Mouse (Mus musculus): ENCODE results near the gene Zbtb18.
"Not testable (repeated sequence)": the region's sequence is repeated elsewhere in the genome, so short reads cannot be mapped to it uniquely, and the experiment has no call there.

Gene Zbtb18

GRCm38 (mm10) chr1:177447086-177447485, 4.9 kb downstream of the Zbtb18 start:
- no peak for DNase-seq (ENCODE audit: low read depth, low spot score)

- DNase-seq (ENCODE audit: low read depth, low spot score) = no peak
Measured at GRCm38 (mm10) chr1:177447541-177448111, 5.5 kb downstream of the Zbtb18 start.

GRCm38 (mm10) chr1:177448121-177448561, 6.0 kb downstream of the Zbtb18 start:
- DNase-seq (ENCODE audit: low read depth, low spot score) = no peak

DNA sequence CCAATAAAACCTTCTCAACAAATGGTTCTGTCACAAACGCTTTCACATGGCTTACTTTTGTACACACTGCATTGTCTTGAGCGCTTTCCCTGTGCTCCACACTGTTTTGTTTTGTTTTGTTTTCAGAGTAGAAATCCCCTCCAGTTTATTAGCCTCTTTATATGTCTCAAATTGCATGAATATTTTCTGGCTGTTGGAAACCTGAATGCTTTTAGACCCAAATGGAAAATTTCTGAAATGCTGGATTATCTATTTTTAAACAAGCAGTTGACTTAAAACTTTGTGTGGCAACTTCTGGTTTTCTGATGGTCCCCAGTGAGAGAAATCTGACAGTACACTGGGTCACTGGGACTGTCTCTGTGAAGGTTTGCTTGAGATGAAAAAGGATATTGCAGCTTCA, 6.8 kb downstream of the Zbtb18 start:
- no peak for DNase-seq (ENCODE audit: low read depth, low spot score)

DNA sequence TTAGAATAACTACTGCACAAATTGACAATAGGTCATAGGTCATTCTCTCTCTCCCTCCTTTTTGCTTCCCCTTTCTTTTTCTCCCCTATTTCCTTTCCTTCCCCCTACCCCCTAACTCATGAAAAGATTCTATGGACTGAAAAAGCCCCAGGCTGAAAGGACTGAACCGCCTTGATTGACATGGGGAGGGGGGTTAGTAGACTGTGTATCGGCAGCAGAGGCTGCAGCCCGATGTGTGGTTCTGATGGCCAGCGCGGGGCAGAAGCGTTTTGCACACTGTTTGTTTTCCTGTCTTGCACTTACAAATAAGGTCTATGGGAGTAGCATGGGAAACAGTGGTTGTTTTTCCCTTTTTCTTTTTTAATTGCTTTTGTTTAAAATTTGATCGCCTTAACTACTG, 7.7 kb downstream of the Zbtb18 start:
- not testable (repeated sequence) for DNase-seq (ENCODE audit: low read depth, low spot score)

DNA sequence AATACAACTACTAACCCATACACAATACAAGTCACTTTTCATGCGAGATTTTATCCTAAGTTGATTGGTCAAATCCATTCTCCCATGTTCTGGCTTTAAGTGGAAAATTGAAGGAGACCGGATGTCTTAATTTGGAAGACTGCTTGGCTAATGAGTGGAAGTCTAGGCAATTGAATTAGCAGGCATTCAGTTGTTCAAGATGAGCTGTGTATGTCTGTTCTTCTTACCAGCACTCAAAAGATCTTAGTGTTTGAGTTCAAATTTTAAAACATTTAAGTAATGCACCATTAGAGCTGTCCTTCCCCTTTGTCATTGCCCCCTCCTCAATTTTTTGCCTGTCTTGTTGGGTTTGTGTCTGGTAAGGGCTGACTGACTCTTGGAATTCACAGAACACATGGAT, 8.9 kb downstream of the Zbtb18 start:
- DNase-seq (ENCODE audit: low read depth, low spot score) = no peak

GRCm38 (mm10) chr1:177451991-177452431, 9.9 kb downstream of the Zbtb18 start:
- DNase-seq (ENCODE audit: low read depth, low spot score) = no peak

DNA sequence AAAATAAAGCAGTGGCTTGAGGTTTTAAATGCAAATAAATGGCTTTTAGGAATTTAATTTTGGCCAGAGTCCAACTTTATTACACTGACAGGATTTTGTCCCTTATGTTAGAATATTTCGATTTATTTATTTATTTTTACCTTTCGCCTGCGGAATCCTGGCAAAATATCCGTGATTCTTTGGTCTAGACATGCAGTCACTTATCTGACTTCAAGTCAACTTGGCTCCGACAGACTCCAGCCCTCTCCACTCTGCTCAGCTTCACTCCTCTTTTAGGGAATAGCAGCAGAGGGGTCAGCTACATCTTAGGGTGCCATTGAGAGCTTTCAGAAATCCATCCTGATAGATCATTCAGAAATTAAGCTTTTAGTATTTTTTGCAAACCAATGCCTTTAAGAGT, 10.8 kb downstream of the Zbtb18 start:
- no peak for DNase-seq (ENCODE audit: low read depth, low spot score)

- no peak for DNase-seq (ENCODE audit: low read depth, low spot score)
Measured at GRCm38 (mm10) chr1:177453806-177454205, 11.7 kb downstream of the Zbtb18 start.

DNA sequence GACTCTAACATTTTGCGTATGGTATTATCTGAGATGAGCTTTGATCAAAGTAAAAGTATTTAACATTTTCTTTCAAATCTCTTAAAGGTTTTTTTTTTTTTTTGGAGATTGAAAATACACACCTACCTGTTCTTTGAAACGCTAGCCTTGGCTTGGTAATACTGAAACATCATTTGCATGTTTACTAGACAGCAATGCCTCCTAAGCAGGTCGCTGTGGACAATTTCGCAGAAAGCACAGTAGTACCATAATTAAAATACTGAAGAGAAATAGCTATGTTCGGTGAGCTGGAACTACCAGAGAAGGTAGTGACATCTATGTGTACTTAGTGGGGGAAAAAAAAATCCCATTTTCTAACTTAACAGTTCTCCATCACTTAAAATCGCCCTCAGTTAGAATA, 12.3 kb downstream of the Zbtb18 start:
- DNase-seq (ENCODE audit: low read depth, low spot score) = no peak

DNA sequence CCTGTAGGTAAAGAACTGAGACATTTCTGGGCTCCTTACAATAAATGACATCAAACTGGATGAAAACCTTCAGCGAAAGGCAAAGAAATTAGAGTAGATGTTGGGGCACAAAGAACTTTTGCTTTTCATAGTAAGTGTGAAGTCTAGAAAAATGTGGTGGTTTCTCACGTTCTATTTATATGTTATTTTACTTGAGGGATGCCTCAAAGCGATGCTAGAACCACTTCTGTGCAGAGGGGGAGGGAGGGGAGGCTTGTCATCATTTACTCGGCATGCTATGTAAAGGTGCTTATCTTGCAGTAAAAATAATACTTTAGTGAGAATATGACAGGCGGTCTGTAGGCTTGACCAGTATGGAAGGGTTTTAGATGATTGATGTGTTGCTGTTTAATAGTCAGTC, 13.3 kb downstream of the Zbtb18 start:
- no peak for DNase-seq (ENCODE audit: low read depth, low spot score)

DNA sequence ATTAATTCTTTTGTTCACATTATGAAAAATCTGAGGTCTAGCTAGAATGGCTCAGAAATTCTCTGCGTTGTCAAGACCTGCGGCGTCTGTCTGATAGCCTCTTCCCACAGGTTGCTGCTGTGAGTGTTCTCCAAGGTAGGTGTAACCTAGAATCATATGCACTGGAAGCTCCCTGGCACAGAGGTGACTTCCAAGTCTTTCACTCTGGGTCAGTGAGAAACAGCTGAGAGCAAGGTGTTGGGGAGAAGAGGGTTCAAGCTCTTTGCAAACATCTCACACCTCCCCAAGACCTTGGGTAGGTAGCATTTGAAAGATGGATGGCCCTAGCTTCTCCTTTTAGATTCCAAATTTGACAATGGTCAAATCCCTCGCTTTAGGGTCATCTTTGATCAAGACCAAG, 14.1 kb downstream of the Zbtb18 start:
- DNase-seq (ENCODE audit: low read depth, low spot score) = no peak

DNA sequence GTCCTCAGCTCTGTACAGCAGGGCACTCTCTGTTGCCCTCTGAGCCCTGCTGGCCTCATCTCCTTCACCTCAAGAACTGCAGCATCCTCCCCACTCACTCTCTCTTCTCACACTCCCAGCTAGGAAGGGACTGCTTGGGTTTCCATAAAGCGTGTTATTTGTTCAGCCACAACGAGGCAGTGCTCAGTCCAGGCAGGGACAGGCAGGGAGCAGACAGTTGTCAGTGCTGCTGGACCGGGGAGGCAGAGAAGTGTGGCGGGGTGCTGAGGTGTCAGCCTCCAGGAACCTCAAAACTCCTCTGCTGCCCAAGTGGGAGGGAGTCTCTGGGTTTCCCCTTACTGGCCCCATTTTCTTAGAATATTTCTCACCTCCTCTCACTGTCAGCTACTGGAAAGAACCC, 14.6 kb downstream of the Zbtb18 start:
- no peak for DNase-seq (ENCODE audit: low read depth, low spot score)

DNA sequence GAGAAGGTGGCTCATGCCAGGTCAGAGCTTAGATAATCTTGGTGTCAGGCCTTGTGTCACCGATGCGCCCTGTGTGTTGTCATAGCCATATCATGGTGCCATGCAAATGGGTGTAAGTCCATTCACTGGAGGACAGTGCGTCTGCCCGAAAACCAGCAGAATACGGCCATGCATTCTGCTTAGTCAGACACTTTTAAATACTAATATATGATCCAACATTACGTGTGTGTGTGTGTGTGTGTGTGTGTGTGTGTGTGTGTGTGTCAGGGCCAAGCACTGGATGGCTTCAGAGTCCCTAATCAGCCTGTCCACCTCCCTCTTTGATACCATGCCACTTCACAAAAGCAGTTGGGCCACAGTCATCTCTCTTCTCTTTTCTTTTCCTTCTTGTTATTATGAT, 15.8 kb downstream of the Zbtb18 start:
- no peak for DNase-seq (ENCODE audit: low read depth, low spot score)

DNA sequence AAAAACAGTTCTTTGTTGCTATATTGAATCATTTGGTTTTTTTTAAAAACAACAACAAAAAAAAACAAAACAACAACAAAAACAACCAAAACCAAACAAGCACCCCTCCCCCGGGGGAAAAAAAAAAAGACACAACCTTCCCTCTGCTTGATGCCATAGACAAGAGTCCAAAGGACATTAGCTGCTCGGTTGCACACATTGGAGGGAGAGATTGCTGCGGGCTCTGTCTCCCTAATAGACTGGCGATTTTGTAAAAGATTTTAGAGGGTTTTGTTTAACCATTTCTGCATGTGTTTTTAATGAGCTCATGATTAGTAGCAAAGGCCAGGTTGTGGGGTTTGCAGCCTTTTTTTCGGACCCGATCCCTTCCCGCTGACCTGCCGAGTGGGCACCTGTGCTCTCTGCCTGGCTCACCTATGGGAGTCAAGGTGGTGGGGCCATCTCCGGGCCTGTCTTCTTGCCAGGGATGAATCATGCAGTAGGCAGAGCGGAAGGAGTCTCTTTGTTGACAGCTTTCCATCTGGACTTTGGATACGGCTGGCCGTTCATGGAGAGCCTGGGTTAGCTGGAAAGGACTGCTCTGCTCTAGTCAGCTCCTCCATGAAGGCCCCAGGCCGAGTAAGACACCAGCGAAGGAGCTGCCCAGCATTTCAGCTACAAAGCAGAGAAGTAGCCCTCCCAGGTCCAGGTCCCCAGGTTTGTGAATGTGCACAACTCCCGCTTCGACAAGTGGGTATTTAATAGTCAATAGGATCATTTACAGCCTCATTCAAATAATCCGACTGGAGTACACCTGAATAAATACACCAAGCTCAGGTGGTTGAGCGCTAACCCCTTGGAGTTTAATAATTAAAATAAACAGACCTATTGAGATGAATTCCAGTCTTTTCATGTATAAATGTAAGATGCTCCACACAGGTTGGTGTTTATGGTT, 16.6 kb downstream of the Zbtb18 start:
- DNase-seq (ENCODE audit: low read depth, low spot score) = no peak

GRCm38 (mm10) chr1:177459536-177459935, 17.4 kb downstream of the Zbtb18 start:
- DNase-seq (ENCODE audit: low read depth, low spot score) = no peak

- DNase-seq (ENCODE audit: low read depth, low spot score) = no peak
Measured at GRCm38 (mm10) chr1:177467150-177467549, 25.0 kb downstream of the Zbtb18 start.

DNA sequence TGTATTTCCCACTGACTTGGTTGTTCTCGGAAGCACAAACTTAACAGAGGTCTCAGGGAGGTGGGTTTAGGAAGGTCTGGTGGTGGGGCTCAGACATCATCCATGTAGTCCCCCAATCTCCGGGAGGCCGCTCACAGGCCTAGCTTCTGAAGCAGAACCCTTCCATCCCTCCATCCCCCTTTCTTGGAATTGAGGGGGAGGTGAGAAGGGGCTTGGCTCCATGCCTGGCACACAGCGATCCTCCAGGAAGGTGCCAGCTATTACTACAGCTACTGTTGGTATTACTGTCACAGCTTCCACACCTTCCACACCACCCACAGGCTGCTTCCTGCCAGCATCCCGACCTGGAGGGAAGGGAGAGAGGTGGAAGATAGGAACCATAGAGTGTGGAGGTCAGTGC, 26.3 kb downstream of the Zbtb18 start:
- no peak for DNase-seq (ENCODE audit: low read depth, low spot score)

GRCm38 (mm10) chr1:177470091-177470490, 27.9 kb downstream of the Zbtb18 start:
- no peak for DNase-seq (ENCODE audit: low read depth, low spot score)

GRCm38 (mm10) chr1:177470951-177471350, 28.8 kb downstream of the Zbtb18 start:
- no peak for DNase-seq (ENCODE audit: low read depth, low spot score)

GRCm38 (mm10) chr1:177475542-177476197, 33.5 kb downstream of the Zbtb18 start:
- DNase-seq (ENCODE audit: low read depth, low spot score) = no peak

- no peak for DNase-seq (ENCODE audit: low read depth, low spot score)
Measured at GRCm38 (mm10) chr1:177478578-177478977, 36.4 kb downstream of the Zbtb18 start.

All from WW6 (cell line).